Mouse (Mus musculus) spleen, adult 2 months (tissue): Measurements from ENCODE around the gene Apobec2.

Experiments
- CTCF ChIP-seq: fragments of 200-500 bp; IDR thresholded peaks from 2 replicates; pipeline ENCODE4 v1.5.1; 2011; ENCODE audit warnings: mild to moderate bottlenecking, inconsistent platforms; ENCODE audit not compliant: insufficient read depth, insufficient read length, insufficient replicate concordance; ENCODE audit errors: extremely low read depth
- POLR2A ChIP-seq: fragments of 200-500 bp; IDR thresholded peaks from 2 replicates; pipeline ENCODE4 v1.6.1; 2011; ENCODE audit warnings: low read depth, low read length, inconsistent platforms

- TF ChIP-seq CTCF: no peak
- TF ChIP-seq POLR2A: no peak
Measured at GRCm38 (mm10) chr17:48455955-48456354, 23.2 kb upstream of the Apobec2 start.
